Comparison of ENCODE assay signal across 11 mouse cellular contexts in genomic region chr17:56509021-56509640, GRCm38 (mm10). TPM values are rescaled to one million over a fixed set of nuclear protein-coding genes. Genes with fewer than 3 reads are reported as not detected.
DNase-seq lines count a peak whose midpoint lies in the region; ATAC-seq and TF ChIP-seq lines count a peak whose summit lies in the region.
"Had no signal": no experiment of that assay in that cellular context is flagged by ENCODE, and none has a peak within 500 bp of the region (broad histone marks: within the 10 kb centered on the region; RNA-seq: fewer than 3 reads in every experiment).

No protein-coding gene starts in this region.

- no peak for TF ChIP-seq EP300 in lung, postnatal 0 days (IDR thresholded peaks at IDR 0.05)

- H3K27me3 ChIP-seq in lung, postnatal 0 days (replicated peaks; ENCODE audit: insufficient read depth, low read length): peaks cover 35% of the 10 kb centered on the region
- H3K27me3 ChIP-seq in hindbrain, embryonic 11.5 days (ENCODE audit: control insufficient read depth, insufficient read depth, low read length): peaks cover 39% of the 10 kb centered on the region
- peaks cover 23% of the 10 kb centered on the region for H3K27me3 ChIP-seq in midbrain, postnatal 0 days (ENCODE audit: insufficient read depth, low read length)

- DNase-seq in heart, adult 11 months: peak; percentile 85
- DNase-seq in heart, postnatal 4 days: no peak
- peak; percentile 22 for DNase-seq in lung, postnatal 0 days (ENCODE audit: low spot score)
- no peak for DNase-seq in lung, postnatal 36 days
- DNase-seq in hindbrain, embryonic 11.5 days (ENCODE audit: low spot score): no peak
- peak; percentile 57 for DNase-seq in midbrain, postnatal 0 days (ENCODE audit: low spot score)
- DNase-seq in frontal cortex, postnatal 14 days (ENCODE audit: low spot score in 2 of 2): no peak
- DNase-seq in left cerebral cortex, adult 8-10 months (ENCODE audit: low spot score in 2 of 2): no peak

- 43% methylated on average over 10 of the region's 10 CpGs for WGBS in lung, postnatal 0 days
- WGBS in hindbrain, embryonic 11.5 days: 40% methylated on average over 10 of the region's 10 CpGs
- 37% methylated on average over 10 of the region's 10 CpGs for WGBS in midbrain, postnatal 0 days

- H3K36me3 ChIP-seq in lung, postnatal 0 days (ENCODE audit: insufficient read depth, low read length): no peaks in the 10 kb centered on the region
- no peaks in the 10 kb centered on the region for H3K36me3 ChIP-seq in hindbrain, embryonic 11.5 days (ENCODE audit: control insufficient read depth, insufficient read depth, low read length)
- no peaks in the 10 kb centered on the region for H3K36me3 ChIP-seq in midbrain, postnatal 0 days (ENCODE audit: insufficient read depth, low read length)

- H3K9ac ChIP-seq in lung, postnatal 0 days (replicated peaks; ENCODE audit: low read depth): no peak overlapping the region
- H3K9ac ChIP-seq in hindbrain, embryonic 11.5 days (ENCODE audit: low read depth, low read length): no peak overlapping the region
- no peak overlapping the region for H3K9ac ChIP-seq in midbrain, postnatal 0 days (replicated peaks; ENCODE audit: low read length, poor library complexity, severe bottlenecking)

- no peak for TF ChIP-seq CTCF in lung, postnatal 0 days (IDR thresholded peaks at IDR 0.05)
- TF ChIP-seq CTCF in midbrain, postnatal 0 days (IDR thresholded peaks at IDR 0.05): no peak

- peaks cover 2% of the 10 kb centered on the region; the same call in 1 of the 2 replicates for H3K4me1 ChIP-seq in lung, postnatal 0 days (ENCODE audit: insufficient read depth, low read depth, low read length)
- H3K4me1 ChIP-seq in hindbrain, embryonic 11.5 days (replicated peaks; ENCODE audit: control insufficient read depth, insufficient read depth, low read length): peaks cover 8% of the 10 kb centered on the region
- no peaks in the 10 kb centered on the region for H3K4me1 ChIP-seq in midbrain, postnatal 0 days (ENCODE audit: insufficient read depth, low read length)

- no peak overlapping the region for H3K27ac ChIP-seq in lung, postnatal 0 days (ENCODE audit: low read length)
- H3K27ac ChIP-seq in hindbrain, embryonic 11.5 days (ENCODE audit: low read depth, low read length): peak overlapping the region; percentile 72
- H3K27ac ChIP-seq in midbrain, postnatal 0 days (ENCODE audit: low read depth, low read length): no peak overlapping the region

- ATAC-seq in lung, postnatal 0 days: no peak
- ATAC-seq in hindbrain, embryonic 11.5 days (ENCODE audit: low FRiP score): peak; percentile 14; the same call in 1 of the 2 replicates
- no peak for ATAC-seq in midbrain, postnatal 0 days (ENCODE audit: low FRiP score)
- ATAC-seq: Patski had no signal

- H3K9me3 ChIP-seq in lung, postnatal 0 days (ENCODE audit: low read length): no peaks in the 10 kb centered on the region
- H3K9me3 ChIP-seq in hindbrain, embryonic 11.5 days (ENCODE audit: control insufficient read depth, low read length): no peaks in the 10 kb centered on the region
- H3K9me3 ChIP-seq in midbrain, postnatal 0 days (ENCODE audit: low read length): no peaks in the 10 kb centered on the region

- no peak overlapping the region for H3K4me3 ChIP-seq in lung, postnatal 0 days (ENCODE audit: low read depth, low read length)
- H3K4me3 ChIP-seq in hindbrain, embryonic 11.5 days (ENCODE audit: low read depth, low read length): no peak overlapping the region
- H3K4me3 ChIP-seq in midbrain, postnatal 0 days (ENCODE audit: low read depth, low read length): no peak overlapping the region

- H3K4me2 ChIP-seq in lung, postnatal 0 days (replicated peaks; ENCODE audit: low read depth, low read length): no peak overlapping the region
- H3K4me2 ChIP-seq in hindbrain, embryonic 11.5 days (replicated peaks; ENCODE audit: low read depth, low read length): no peak overlapping the region
- 0 out of 2 replicates have a peak overlapping the region, but pooled peaks have one; percentile 12 for H3K4me2 ChIP-seq in midbrain, postnatal 0 days (ENCODE audit: low read depth, low read length, poor library complexity, severe bottlenecking)

RNA-seq across cellular contexts. Expression of gene Znrf4, which starts 3.1 kb away (rescaled TPM):
- total RNA-seq in heart, postnatal 4 days (2021): not detected
- not detected in 2 replicates for polyA plus RNA-seq in lung, postnatal 0 days (2015; fragmentation: Nextera tagmentation; extraction: Ambion mirVana)
- polyA plus RNA-seq in hindbrain, embryonic 11.5 days (2014; fragmentation: Nextera tagmentation; extraction: Ambion mirVana): not detected in 2 replicates
- not detected in 2 replicates for total RNA-seq in midbrain, postnatal 0 days (2014; rRNA removed)
- polyA plus RNA-seq in midbrain, postnatal 0 days (2015; fragmentation: Nextera tagmentation; extraction: Ambion mirVana): not detected in 2 replicates
- total RNA-seq in left cerebral cortex, adult 8-10 months (2022): not detected
- polyA plus RNA-seq: heart, postnatal 0 days; neural tube, embryonic 11.5 days; Patski had no signal

RNA-seq across cellular contexts. Expression of gene Ptprs, which starts 32.8 kb away (rescaled TPM):
- total RNA-seq in heart, postnatal 4 days (2021): 100 to 1,000 TPM; 140 to 141 TPM
- polyA plus RNA-seq in lung, postnatal 0 days (2015; fragmentation: Nextera tagmentation; extraction: Ambion mirVana): 25.6 and 29.6 TPM in 2 replicates
- polyA plus RNA-seq in hindbrain, embryonic 11.5 days (2014; fragmentation: Nextera tagmentation; extraction: Ambion mirVana): 142 and 156 TPM in 2 replicates
- total RNA-seq in midbrain, postnatal 0 days (2014; rRNA removed): 716 and 795 TPM in 2 replicates
- polyA plus RNA-seq in midbrain, postnatal 0 days (2015; fragmentation: Nextera tagmentation; extraction: Ambion mirVana): 208 and 225 TPM in 2 replicates
- 100 to 1,000 TPM; 559 to 588 (median 565) TPM for total RNA-seq in left cerebral cortex, adult 8-10 months (2022)

RNA-seq across cellular contexts. Expression of gene Gm20219, which starts 45.1 kb away (rescaled TPM):
- total RNA-seq in heart, postnatal 4 days (2021): under 1 TPM; 0.54 to 0.71 TPM
- 3.5 and 3.8 TPM in 2 replicates for polyA plus RNA-seq in lung, postnatal 0 days (2015; fragmentation: Nextera tagmentation; extraction: Ambion mirVana)
- polyA plus RNA-seq in hindbrain, embryonic 11.5 days (2014; fragmentation: Nextera tagmentation; extraction: Ambion mirVana): 1.0 and 1.1 TPM in 2 replicates
- 0.22 TPM in 1 of 2 replicates, not detected in the other for total RNA-seq in midbrain, postnatal 0 days (2014; rRNA removed)
- polyA plus RNA-seq in midbrain, postnatal 0 days (2015; fragmentation: Nextera tagmentation; extraction: Ambion mirVana): 0.26 and 0.56 TPM in 2 replicates
- 1 to 10 TPM; 1.1 to 1.8 (median 1.4) TPM for total RNA-seq in left cerebral cortex, adult 8-10 months (2022)

Comparison
In these comparisons a context has a peak if more than half of its experiments do, and no peak if none do; other contexts are left out.
1. DNase-seq: peak in heart, adult 11 months (single experiment), lung, postnatal 0 days (single experiment) and midbrain, postnatal 0 days (single experiment); none in heart, postnatal 4 days (single experiment), lung, postnatal 36 days (single experiment), hindbrain, embryonic 11.5 days (single experiment), frontal cortex, postnatal 14 days (0 of 2) and left cerebral cortex, adult 8-10 months (0 of 2).